Mouse (Mus musculus) hindbrain, embryonic 12.5 days (tissue): ENCODE data around the gene Erc2. TPM values are rescaled to one million over a fixed set of nuclear protein-coding genes. Genes with fewer than 3 reads are reported as not detected.

Experiments used
- ATAC-seq: fragments of 200-750 bp; cut with Nextera tagmentation; 2 replicates; pipeline ENCODE4 v1.8.0; 2017; ENCODE audit warnings: moderate TSS enrichment; ENCODE audit not compliant: low FRiP score
- H3K27ac ChIP-seq: fragments of 300-500 bp; sonication (generic); 2 replicates; pipeline ENCODE4 v1.5.1; 2016; ENCODE audit warnings: mild to moderate bottlenecking
- H3K27me3 ChIP-seq: fragments of 300-500 bp; sonication (generic); 2 replicates; pipeline ENCODE4 v1.6.1; 2016; ENCODE audit warnings: mild to moderate bottlenecking
- H3K36me3 ChIP-seq: fragments of 300-500 bp; sonication (generic); 2 replicates; pipeline ENCODE4 v1.6.1; 2016; ENCODE audit warnings: mild to moderate bottlenecking
- H3K4me1 ChIP-seq: fragments of 300-500 bp; sonication (generic); 2 replicates; pipeline ENCODE4 v1.6.1; 2016
- H3K4me2 ChIP-seq: fragments of 300-500 bp; sonication (generic); replicated peaks from 2 replicates; pipeline ENCODE4 v1.6.1; 2016; ENCODE audit warnings: mild to moderate bottlenecking
- H3K4me3 ChIP-seq: fragments of 300-500 bp; sonication (generic); 2 replicates; pipeline ENCODE4 v1.5.1; 2016; ENCODE audit warnings: mild to moderate bottlenecking
- H3K9ac ChIP-seq: fragments of 300-500 bp; sonication (generic); 2 replicates; pipeline ENCODE4 v1.6.1; 2016; ENCODE audit warnings: mild to moderate bottlenecking, moderate library complexity
- H3K9me3 ChIP-seq: fragments of 300-500 bp; sonication (generic); replicated peaks from 2 replicates; pipeline ENCODE4 v1.6.1; 2016; ENCODE audit warnings: mild to moderate bottlenecking
- WGBS: fragments of 180-500 bp; shearing (Covaris S2); methylation state at CpG from one replicate; pipeline ENCODE4 v1.1.7; 2016; 5-methylcytosine and 5-hydroxymethylcytosine counted together
- polyA plus RNA-seq: library from polyadenylated mRNA; unstranded; fragments of >200 nt; fragmentation: Nextera tagmentation; extraction: Ambion mirVana; gene quantifications from 2 replicates; pipeline ENCODE4 v1.2.1, GENCODE M21; 2016

Gene Erc2
- polyA plus RNA-seq, 1 experiment from 2014 or later, result 36.0 TPM

- WGBS, result 49% methylated on average over 5 of the region's 5 CpGs
- no peak overlapping the region for H3K9ac ChIP-seq
- ATAC-seq, result peak; percentile 43; the same call in 1 of the 2 replicates
- H3K27me3 ChIP-seq, result 0 out of 2 replicates have a peak, but pooled peaks cover 2% of the 10 kb centered on the region
- no peak overlapping the region for H3K4me3 ChIP-seq
- H3K9me3 ChIP-seq, result no peaks in the 10 kb centered on the region
- peaks cover 21% of the 10 kb centered on the region for H3K4me1 ChIP-seq
- H3K27ac ChIP-seq, result no peak overlapping the region
- no peaks in the 10 kb centered on the region for H3K36me3 ChIP-seq
- no peak overlapping the region for H3K4me2 ChIP-seq
Observed at GRCm38 (mm10) chr14:27629369-27630012, 7.3 kb downstream of the Erc2 start.

- H3K4me1 ChIP-seq, result peaks cover 25% of the 10 kb centered on the region
- H3K27ac ChIP-seq, result no peak overlapping the region
- H3K27me3 ChIP-seq, result no peaks in the 10 kb centered on the region
- 74% methylated on average over 9 of the region's 9 CpGs for WGBS
- ATAC-seq, result no peak
- no peaks in the 10 kb centered on the region for H3K36me3 ChIP-seq
- H3K4me2 ChIP-seq, result no peak overlapping the region
- H3K9ac ChIP-seq, result no peak overlapping the region
- no peaks in the 10 kb centered on the region for H3K9me3 ChIP-seq
- no peak overlapping the region for H3K4me3 ChIP-seq
Observed at GRCm38 (mm10) chr14:27630973-27631640, 8.9 kb downstream of the Erc2 start.

DNA sequence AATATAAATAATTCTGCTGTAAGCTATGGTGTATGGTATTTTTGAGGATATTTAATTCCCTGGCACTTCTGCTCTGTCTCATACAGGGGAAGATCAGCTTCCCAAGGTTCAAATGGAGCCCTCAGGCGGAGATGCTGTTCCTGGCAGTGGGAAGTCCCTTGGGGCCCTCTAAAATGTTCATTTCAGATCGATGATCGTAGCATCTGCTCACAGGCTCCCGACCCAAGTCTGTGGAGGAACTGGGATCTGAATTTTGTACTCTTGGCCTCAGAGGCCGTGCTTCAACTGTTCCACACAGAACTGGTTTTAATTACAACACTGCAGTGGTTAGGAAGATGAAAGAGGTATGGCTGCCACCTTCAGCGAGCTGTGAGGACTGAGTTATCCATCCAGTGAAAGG lies 12.5 kb downstream of the Erc2 start:
- no peak overlapping the region for H3K4me3 ChIP-seq
- no peaks in the 10 kb centered on the region for H3K9me3 ChIP-seq
- no peaks in the 10 kb centered on the region for H3K36me3 ChIP-seq
- no peak overlapping the region for H3K27ac ChIP-seq
- H3K9ac ChIP-seq, result no peak overlapping the region
- H3K27me3 ChIP-seq, result no peaks in the 10 kb centered on the region
- 65% methylated on average over 6 of the region's 6 CpGs for WGBS
- no peak overlapping the region for H3K4me2 ChIP-seq
- no peak for ATAC-seq
- H3K4me1 ChIP-seq, result peaks cover 14% of the 10 kb centered on the region

DNA sequence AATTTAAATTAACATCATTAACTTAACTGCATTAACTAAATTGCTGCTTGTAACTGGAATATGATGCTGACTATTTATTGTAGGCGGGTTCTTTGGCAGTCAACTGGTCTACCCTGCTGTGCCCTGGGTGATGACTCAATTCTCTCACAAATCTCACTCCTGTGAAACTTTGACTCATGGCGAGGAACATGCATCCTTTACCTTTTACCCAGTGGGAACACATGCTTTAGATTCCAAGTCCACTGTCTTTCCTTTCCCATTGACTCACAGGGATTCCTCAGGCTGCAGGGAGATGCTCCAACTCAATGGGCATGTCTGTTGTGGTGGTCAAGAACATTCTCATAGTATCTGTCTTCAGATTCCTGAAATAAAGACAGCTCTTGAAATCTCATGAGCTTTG lies 14.3 kb downstream of the Erc2 start:
- 84% methylated on average over 2 of the region's 2 CpGs for WGBS
- no peak overlapping the region for H3K4me3 ChIP-seq
- no peaks in the 10 kb centered on the region for H3K27me3 ChIP-seq
- peaks cover 8% of the 10 kb centered on the region for H3K4me1 ChIP-seq
- no peaks in the 10 kb centered on the region for H3K36me3 ChIP-seq
- no peak overlapping the region for H3K4me2 ChIP-seq
- no peak for ATAC-seq
- H3K9ac ChIP-seq, result no peak overlapping the region
- no peak overlapping the region for H3K27ac ChIP-seq
- H3K9me3 ChIP-seq, result no peaks in the 10 kb centered on the region

GRCm38 (mm10) chr14:27641382-27641781 lies 19.2 kb downstream of the Erc2 start:
- Histone ChIP-seq H3K4me1 (no peaks in the 10 kb centered on the region), H3K27ac (no peak overlapping the region), H3K27me3 (no peaks in the 10 kb centered on the region), H3K9ac (no peak overlapping the region), H3K4me3 (no peak overlapping the region), H3K9me3 (no peaks in the 10 kb centered on the region), H3K4me2 (no peak overlapping the region), H3K36me3 (0 out of 2 replicates have a peak, but pooled peaks cover 3% of the 10 kb centered on the region)
- no peak for ATAC-seq
- 82% methylated on average over 3 of the region's 3 CpGs for WGBS

DNA sequence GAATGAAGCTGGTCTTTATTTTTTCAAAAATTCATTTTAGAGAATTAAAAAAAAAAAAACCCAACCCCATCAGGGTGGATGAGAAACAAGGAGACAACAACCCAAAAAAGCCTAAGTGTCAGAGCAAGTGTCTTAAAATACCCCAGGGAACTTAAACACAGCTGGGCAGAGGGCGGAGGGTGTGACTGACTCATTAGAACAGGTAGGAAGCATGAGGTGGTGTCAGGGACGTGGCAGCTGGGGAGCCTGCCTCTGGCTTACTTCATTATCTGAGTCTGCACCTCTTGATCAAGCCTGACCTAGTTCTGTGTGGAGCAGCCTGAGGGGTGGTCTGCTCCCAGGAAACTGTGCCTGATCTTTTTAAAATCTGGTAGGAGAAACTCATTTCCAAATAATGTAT lies 20.8 kb downstream of the Erc2 start:
- Histone ChIP-seq H3K4me2 (no peak overlapping the region), H3K4me3 (no peak overlapping the region), H3K36me3 (0 out of 2 replicates have a peak, but pooled peaks cover 3% of the 10 kb centered on the region), H3K4me1 (no peaks in the 10 kb centered on the region), H3K9ac (no peak overlapping the region), H3K27ac (no peak overlapping the region), H3K9me3 (no peaks in the 10 kb centered on the region), H3K27me3 (no peaks in the 10 kb centered on the region)
- WGBS, result 52% methylated on average over 2 of the region's 2 CpGs
- ATAC-seq, result no peak

GRCm38 (mm10) chr14:27654670-27655069 lies 32.4 kb downstream of the Erc2 start:
- 60% methylated on average over 11 of the region's 11 CpGs for WGBS
- no peaks in the 10 kb centered on the region for H3K27me3 ChIP-seq
- H3K4me3 ChIP-seq, result no peak overlapping the region
- H3K36me3 ChIP-seq, result peaks cover 11% of the 10 kb centered on the region; the same call in 1 of the 2 replicates
- H3K4me2 ChIP-seq, result no peak overlapping the region
- H3K9me3 ChIP-seq, result no peaks in the 10 kb centered on the region
- no peak for ATAC-seq
- H3K27ac ChIP-seq, result no peak overlapping the region
- H3K4me1 ChIP-seq, result no peaks in the 10 kb centered on the region
- no peak overlapping the region for H3K9ac ChIP-seq

- Histone ChIP-seq H3K27me3 (no peaks in the 10 kb centered on the region), H3K4me3 (no peak overlapping the region), H3K4me2 (no peak overlapping the region), H3K27ac (no peak overlapping the region), H3K36me3 (0 out of 2 replicates have a peak, but pooled peaks cover 2% of the 10 kb centered on the region), H3K4me1 (no peaks in the 10 kb centered on the region), H3K9me3 (no peaks in the 10 kb centered on the region), H3K9ac (no peak overlapping the region)
- 91% methylated on average over 3 of the region's 3 CpGs for WGBS
- ATAC-seq, result no peak
Observed at GRCm38 (mm10) chr14:27658616-27659015, 36.4 kb downstream of the Erc2 start.

DNA sequence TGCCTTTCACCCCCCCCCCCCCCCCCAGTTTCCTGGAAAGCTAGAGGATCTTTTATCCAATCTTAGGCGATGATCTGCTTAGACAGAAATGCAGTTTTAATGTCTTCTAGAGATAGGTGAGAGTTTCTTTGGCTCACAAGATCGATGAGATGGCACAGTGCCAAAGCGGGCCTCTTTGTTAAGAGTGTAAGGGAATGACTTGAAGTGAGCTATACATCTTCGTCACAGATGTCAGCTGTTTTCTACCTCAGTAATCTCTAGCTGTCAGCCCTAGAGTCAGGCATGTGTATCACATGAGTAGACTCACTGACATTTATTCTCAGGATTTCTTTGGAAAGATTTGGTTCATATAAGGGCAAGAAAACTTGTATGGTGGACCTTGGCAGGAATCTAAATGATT lies 39.2 kb downstream of the Erc2 start:
- 56% methylated on average over 4 of the region's 4 CpGs for WGBS
- Histone ChIP-seq H3K27ac (no peak overlapping the region), H3K9ac (no peak overlapping the region), H3K27me3 (no peaks in the 10 kb centered on the region), H3K4me1 (no peaks in the 10 kb centered on the region), H3K36me3 (no peaks in the 10 kb centered on the region), H3K4me3 (no peak overlapping the region), H3K4me2 (no peak overlapping the region), H3K9me3 (no peaks in the 10 kb centered on the region)
- ATAC-seq, result no peak

GRCm38 (mm10) chr14:27662251-27662650 lies 40.0 kb downstream of the Erc2 start:
- Histone ChIP-seq H3K4me1 (no peaks in the 10 kb centered on the region), H3K4me2 (no peak overlapping the region), H3K9me3 (no peaks in the 10 kb centered on the region), H3K36me3 (no peaks in the 10 kb centered on the region), H3K27ac (0 out of 2 replicates have a peak overlapping the region, but pooled peaks have one; percentile 30), H3K27me3 (no peaks in the 10 kb centered on the region), H3K4me3 (no peak overlapping the region), H3K9ac (no peak overlapping the region)
- no peak for ATAC-seq

GRCm38 (mm10) chr14:27667016-27667852 lies 45.0 kb downstream of the Erc2 start:
- no peak overlapping the region for H3K9ac ChIP-seq
- no peaks in the 10 kb centered on the region for H3K4me1 ChIP-seq
- no peaks in the 10 kb centered on the region for H3K36me3 ChIP-seq
- H3K27me3 ChIP-seq, result no peaks in the 10 kb centered on the region
- no peak for ATAC-seq
- no peak overlapping the region for H3K27ac ChIP-seq
- H3K4me2 ChIP-seq, result no peak overlapping the region
- WGBS, result 93% methylated on average over 11 of the region's 11 CpGs
- H3K4me3 ChIP-seq, result no peak overlapping the region
- H3K9me3 ChIP-seq, result no peaks in the 10 kb centered on the region

GRCm38 (mm10) chr14:27668151-27668550 lies 45.9 kb downstream of the Erc2 start:
- Histone ChIP-seq H3K4me2 (no peak overlapping the region), H3K36me3 (no peaks in the 10 kb centered on the region), H3K27ac (no peak overlapping the region), H3K27me3 (no peaks in the 10 kb centered on the region), H3K9me3 (no peaks in the 10 kb centered on the region), H3K4me1 (no peaks in the 10 kb centered on the region), H3K4me3 (no peak overlapping the region), H3K9ac (no peak overlapping the region)
- WGBS, result 74% methylated on average over 6 of the region's 6 CpGs
- ATAC-seq, result no peak
